Mouse (Mus musculus) bone marrow, adult 2 months (tissue): Measurements from ENCODE around the gene Rgs10.

Source experiments
- CTCF ChIP-seq: fragments of 200-500 bp; IDR thresholded peaks from 2 replicates; pipeline ENCODE4 v1.5.1; 2011; ENCODE audit warnings: low read length, control low read depth; ENCODE audit not compliant: control insufficient read depth, insufficient read depth
- POLR2A ChIP-seq: fragments of 200-500 bp; IDR thresholded peaks from 2 replicates; pipeline ENCODE4 v1.6.1; 2011; ENCODE audit warnings: low read depth, mild to moderate bottlenecking, control low read depth, low read length, borderline replicate concordance; ENCODE audit not compliant: control insufficient read depth

GRCm38 (mm10) chr7:128460865-128461228 lies 42.3 kb upstream of the Rgs10 start:
- TF ChIP-seq CTCF = no peak
- no peak for TF ChIP-seq POLR2A
